Mouse (Mus musculus) forebrain, embryonic 16.5 days (tissue): ENCODE results near the gene Retn. TPM values are rescaled to one million over a fixed set of nuclear protein-coding genes. Genes with fewer than 3 reads are reported as not detected.

Experiments used
- ATAC-seq: fragments of 200-750 bp; cut with Nextera tagmentation; 2 replicates; pipeline ENCODE4 v1.8.0; 2017; ENCODE audit warnings: mild to moderate bottlenecking, moderate library complexity
- H3K27ac ChIP-seq: fragments of 300-500 bp; sonication (generic); 2 replicates; pipeline ENCODE4 v1.5.1; 2014; ENCODE audit warnings: low read length, control low read depth
- H3K27me3 ChIP-seq: fragments of 300-500 bp; sonication (generic); replicated peaks from 2 replicates; pipeline ENCODE4 v1.6.1; 2014; ENCODE audit warnings: low read length; ENCODE audit not compliant: control insufficient read depth, insufficient read depth
- H3K36me3 ChIP-seq: fragments of 300-500 bp; sonication (generic); 2 replicates; pipeline ENCODE4 v1.6.1; 2014; ENCODE audit not compliant: control insufficient read depth, insufficient read depth
- H3K4me1 ChIP-seq: fragments of 300-500 bp; sonication (generic); replicated peaks from 2 replicates; pipeline ENCODE4 v1.6.1; 2014; ENCODE audit warnings: low read length; ENCODE audit not compliant: control insufficient read depth, insufficient read depth
- H3K4me2 ChIP-seq: fragments of 300-500 bp; sonication (generic); 2 replicates; pipeline ENCODE4 v1.6.1; 2014; ENCODE audit warnings: mild to moderate bottlenecking, low read length, control low read depth
- H3K4me3 ChIP-seq: fragments of 300-500 bp; sonication (generic); replicated peaks from 2 replicates; pipeline ENCODE4 v1.5.1; 2014; ENCODE audit warnings: mild to moderate bottlenecking, low read length, control low read depth
- H3K9ac ChIP-seq: fragments of 300-500 bp; sonication (generic); replicated peaks from 2 replicates; pipeline ENCODE4 v1.6.1; 2014; ENCODE audit warnings: low read depth, low read length, control low read depth
- H3K9me3 ChIP-seq: fragments of 300-500 bp; sonication (generic); 2 replicates; pipeline ENCODE4 v1.6.1; 2016; ENCODE audit warnings: low read length; ENCODE audit not compliant: control insufficient read depth
- WGBS: fragments of 180-500 bp; shearing (Covaris S2); extraction: QIAGEN DNeasy Blood & Tissue Kit; methylation state at CpG from one replicate; pipeline ENCODE4 v1.1.7; 2014; 5-methylcytosine and 5-hydroxymethylcytosine counted together
- polyA plus RNA-seq: library from polyadenylated mRNA; unstranded; fragments of >200 nt; fragmentation: Nextera tagmentation; extraction: Ambion mirVana; gene quantifications from 2 replicates; pipeline ENCODE4 v1.2.1, GENCODE M21; 2015

Gene Retn
- polyA plus RNA-seq, 1 experiment from 2014 or later: 0.71 TPM

DNA sequence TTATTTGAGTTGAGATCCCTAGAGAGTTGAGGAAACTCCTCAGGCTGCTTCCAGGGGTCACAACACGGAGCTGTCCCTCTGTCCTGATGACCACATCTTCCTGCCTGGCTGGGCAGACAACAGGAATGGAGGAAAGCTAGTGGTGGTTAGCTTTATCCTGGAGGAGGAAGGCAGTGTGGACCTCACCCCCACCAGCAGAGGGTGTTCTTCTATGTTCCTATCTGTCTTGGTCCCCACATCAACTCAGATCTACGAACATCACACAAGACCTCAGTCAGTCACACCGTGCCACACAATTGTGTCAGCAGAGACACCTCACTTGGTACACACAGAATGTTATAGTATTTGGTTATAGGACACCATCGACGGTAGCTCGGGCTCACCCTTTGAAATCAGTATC, 32.0 kb downstream of the Retn start:
- ATAC-seq: no peak
- H3K36me3 ChIP-seq: no peaks in the 10 kb centered on the region
- WGBS: 74% methylated on average over 6 of the region's 6 CpGs

DNA sequence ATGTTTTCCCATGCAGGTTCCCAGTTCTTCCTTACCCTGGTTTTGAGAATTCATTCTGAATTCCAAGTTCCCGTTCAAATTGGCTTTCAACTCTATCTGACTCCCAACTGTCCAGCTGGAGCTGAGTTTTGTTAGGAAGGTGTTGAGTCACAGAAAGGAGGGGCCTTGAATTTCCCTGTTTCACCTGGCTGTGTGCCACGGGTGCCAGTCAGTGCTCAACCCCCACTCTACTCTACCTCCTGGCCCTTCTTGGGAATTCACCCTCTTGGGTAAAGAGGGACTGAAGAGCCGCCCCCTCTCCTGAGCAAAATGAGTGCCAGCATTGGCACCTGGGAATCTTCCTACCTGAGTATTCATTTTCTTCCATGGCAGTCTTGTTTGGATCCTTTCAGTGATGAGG, 35.2 kb downstream of the Retn start:
- no peaks in the 10 kb centered on the region for H3K4me1 ChIP-seq
- H3K4me2 ChIP-seq: no peak overlapping the region
- H3K27me3 ChIP-seq: no peaks in the 10 kb centered on the region
- 75% methylated on average over 3 of the region's 3 CpGs for WGBS
- no peak for ATAC-seq
- H3K9ac ChIP-seq: no peak overlapping the region
- no peaks in the 10 kb centered on the region for H3K9me3 ChIP-seq
- no peak overlapping the region for H3K4me3 ChIP-seq
- H3K27ac ChIP-seq: no peak overlapping the region
- no peaks in the 10 kb centered on the region for H3K36me3 ChIP-seq

More for the DNA sequence above, 32.0 kb downstream of the Retn start:
- Histone ChIP-seq H3K27ac (no peak overlapping the region), H3K4me2 (no peak overlapping the region), H3K4me1 (no peaks in the 10 kb centered on the region), H3K4me3 (no peak overlapping the region), H3K9me3 (no peaks in the 10 kb centered on the region), H3K9ac (no peak overlapping the region), H3K27me3 (no peaks in the 10 kb centered on the region)

- 86% methylated on average over 3 of the region's 3 CpGs for WGBS
- no peak within 1 kb of the TSS for H3K9ac ChIP-seq
- H3K4me1 ChIP-seq: no peaks in the 10 kb centered on the region
- H3K4me3 ChIP-seq: no peak within 1 kb of the TSS
- H3K4me2 ChIP-seq: no peak within 1 kb of the TSS
- H3K27ac ChIP-seq: no peak within 1 kb of the TSS
- H3K9me3 ChIP-seq: no peaks in the 10 kb centered on the region
- H3K27me3 ChIP-seq: no peaks in the 10 kb centered on the region
- H3K36me3 ChIP-seq: no peaks in the 10 kb centered on the region
- ATAC-seq: no peak
Observed at GRCm38 (mm10) chr8:3694121-3694520, 38.6 kb downstream of the Retn start, which contains the start of gene Fcer2a. Gene Fcer2a, minus strand, starts transcription at chr8:3694175.

DNA sequence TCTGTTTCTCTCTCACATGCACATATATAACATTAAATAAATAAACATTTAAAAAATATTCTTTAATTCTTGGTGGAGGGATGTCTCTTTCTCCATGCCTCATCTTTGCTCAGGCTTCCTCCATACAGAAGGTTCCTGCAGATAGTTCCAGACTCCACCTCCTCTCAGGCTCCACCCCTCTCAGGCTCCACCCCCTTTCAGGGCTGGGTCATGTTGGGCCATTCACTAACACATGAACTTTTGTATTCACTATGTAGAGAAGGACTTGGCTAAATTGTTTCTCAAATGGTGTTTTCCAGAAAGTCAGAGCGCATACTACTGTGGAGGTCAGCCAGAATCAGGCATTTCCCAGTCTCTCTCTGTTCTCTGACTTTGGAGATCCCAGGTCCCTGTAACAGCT, 45.9 kb downstream of the Retn start:
- no peaks in the 10 kb centered on the region for H3K9me3 ChIP-seq
- 94% methylated on average over 1 of the region's 1 CpGs for WGBS
- no peak overlapping the region for H3K4me3 ChIP-seq
- no peak overlapping the region for H3K27ac ChIP-seq
- no peak overlapping the region for H3K9ac ChIP-seq
- no peak overlapping the region for H3K4me2 ChIP-seq
- H3K36me3 ChIP-seq: no peaks in the 10 kb centered on the region
- ATAC-seq: no peak
- no peaks in the 10 kb centered on the region for H3K27me3 ChIP-seq
- no peaks in the 10 kb centered on the region for H3K4me1 ChIP-seq

DNA sequence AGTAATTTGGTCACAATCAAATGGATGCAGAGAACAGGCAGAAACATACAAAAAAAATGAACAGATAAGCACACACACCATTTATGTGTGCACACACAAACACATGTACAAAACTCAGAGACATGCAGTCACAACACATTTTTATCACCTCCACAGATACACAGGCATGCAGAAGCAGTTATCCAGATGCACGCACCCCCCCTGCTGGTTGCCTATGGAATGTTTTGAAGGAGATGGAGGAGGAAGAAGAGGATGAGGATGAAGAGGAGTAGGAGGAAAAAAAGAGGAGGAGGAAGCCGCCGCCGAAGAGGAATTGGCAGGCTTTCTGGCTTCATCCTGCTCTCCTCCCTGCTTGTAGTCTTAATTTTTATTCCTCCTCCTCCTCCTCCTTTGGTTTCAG, 50.1 kb downstream of the Retn start:
- no peak overlapping the region for H3K4me2 ChIP-seq
- no peak for ATAC-seq
- H3K9me3 ChIP-seq: no peaks in the 10 kb centered on the region
- H3K9ac ChIP-seq: no peak overlapping the region
- WGBS: 67% methylated on average over 4 of the region's 4 CpGs
- H3K27me3 ChIP-seq: no peaks in the 10 kb centered on the region
- H3K4me1 ChIP-seq: no peaks in the 10 kb centered on the region
- no peaks in the 10 kb centered on the region for H3K36me3 ChIP-seq
- no peak overlapping the region for H3K4me3 ChIP-seq
- H3K27ac ChIP-seq: no peak overlapping the region

DNA sequence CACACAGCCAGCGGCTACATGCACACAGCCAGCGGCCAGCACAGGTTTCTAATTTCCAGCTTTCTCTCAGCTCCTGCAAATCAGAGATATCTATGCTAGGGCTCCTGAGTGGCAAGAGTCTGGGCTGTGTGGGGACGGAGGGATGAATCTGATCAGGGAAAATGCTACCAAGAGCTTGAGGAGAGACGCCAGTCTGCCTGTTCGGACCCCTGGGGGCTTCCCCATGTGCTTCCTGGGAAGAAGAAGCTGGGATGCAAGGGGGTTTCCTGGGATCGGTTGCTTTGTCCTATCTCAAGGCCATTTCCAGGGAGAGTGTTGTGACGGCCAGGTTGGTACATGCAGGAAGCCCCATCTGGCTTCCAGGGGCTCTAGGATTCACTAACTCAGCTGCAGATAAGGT, 52.0 kb downstream of the Retn start:
- Histone ChIP-seq H3K4me1 (no peaks in the 10 kb centered on the region), H3K27me3 (no peaks in the 10 kb centered on the region), H3K4me2 (no peak overlapping the region), H3K9ac (no peak overlapping the region), H3K36me3 (no peaks in the 10 kb centered on the region), H3K9me3 (no peaks in the 10 kb centered on the region), H3K27ac (no peak overlapping the region), H3K4me3 (no peak overlapping the region)
- 79% methylated on average over 7 of the region's 7 CpGs for WGBS
- ATAC-seq: no peak

Other genes starting within 250 kb of the Retn start
- 3.0 and 3.7 TPM in 2 replicates for gene Pex11g, start 188.1 kb upstream of the Retn start, polyA plus RNA-seq
- 0.16 TPM in 2 replicates for gene Tex45, start 184.9 kb upstream of the Retn start, polyA plus RNA-seq
- gene Zfp358, start 162.6 kb upstream of the Retn start, polyA plus RNA-seq: 75.4 and 76.7 TPM in 2 replicates
- gene Mcoln1, start 155.3 kb upstream of the Retn start, polyA plus RNA-seq: 88.3 and 111 TPM in 2 replicates
- 27.3 and 36.0 TPM in 2 replicates for gene Pnpla6, start 140.4 kb upstream of the Retn start, polyA plus RNA-seq
- gene C330021F23Rik, start 87.8 kb upstream of the Retn start, polyA plus RNA-seq: 0.29 and 0.56 TPM in 2 replicates
- 38.1 and 39.3 TPM in 2 replicates for gene Camsap3, start 68.5 kb upstream of the Retn start, polyA plus RNA-seq
- gene Xab2, start 34.5 kb upstream of the Retn start, polyA plus RNA-seq: 69.3 and 71.2 TPM in 2 replicates
- gene Pet100, start 34.2 kb upstream of the Retn start, polyA plus RNA-seq: 79.0 and 83.6 TPM in 2 replicates
- 0.41 and 0.98 TPM in 2 replicates for gene Pcp2, start 30.2 kb upstream of the Retn start, polyA plus RNA-seq
- 49.6 and 85.0 TPM in 2 replicates for gene Stxbp2, start 24.8 kb upstream of the Retn start, polyA plus RNA-seq
- not detected in 2 replicates for gene Mcemp1, start 10.0 kb downstream of the Retn start, polyA plus RNA-seq
- 10.0 and 14.2 TPM in 2 replicates for gene Fcor, start 16.6 kb downstream of the Retn start, polyA plus RNA-seq
- gene Trappc5, start 20.5 kb downstream of the Retn start, polyA plus RNA-seq: 64.8 and 69.6 TPM in 2 replicates
- gene Fcer2a, start 38.4 kb downstream of the Retn start, polyA plus RNA-seq: 0.25 and 0.30 TPM in 2 replicates
- not detected in 2 replicates for gene Clec4g, start 64.9 kb downstream of the Retn start, polyA plus RNA-seq
- gene Cd209a, start 93.2 kb downstream of the Retn start, polyA plus RNA-seq: not detected in 2 replicates
- not detected in 2 replicates for gene Cd209e, start 198.5 kb downstream of the Retn start, polyA plus RNA-seq
- gene Cd209d, start 222.8 kb downstream of the Retn start, polyA plus RNA-seq: not detected in 2 replicates